Mouse (Mus musculus): ENCODE measurements at regions not wholly inside any gene's neighbourhood (a gene's known extent, or its start where the extent isn't known, plus 50 kb on each side); places are given as distances from the start of the nearest gene placed in this dataset.
A peak's percentile ranks its signal among the peaks of the same experiment; 100 is the strongest.

- DNase-seq (ENCODE audit: inconsistent ontology term) = peak; percentile 38
Observed at GRCm38 (mm10) chr4:37566226-37566625, 614.7 kb upstream of the Lingo2 start.

DNA sequence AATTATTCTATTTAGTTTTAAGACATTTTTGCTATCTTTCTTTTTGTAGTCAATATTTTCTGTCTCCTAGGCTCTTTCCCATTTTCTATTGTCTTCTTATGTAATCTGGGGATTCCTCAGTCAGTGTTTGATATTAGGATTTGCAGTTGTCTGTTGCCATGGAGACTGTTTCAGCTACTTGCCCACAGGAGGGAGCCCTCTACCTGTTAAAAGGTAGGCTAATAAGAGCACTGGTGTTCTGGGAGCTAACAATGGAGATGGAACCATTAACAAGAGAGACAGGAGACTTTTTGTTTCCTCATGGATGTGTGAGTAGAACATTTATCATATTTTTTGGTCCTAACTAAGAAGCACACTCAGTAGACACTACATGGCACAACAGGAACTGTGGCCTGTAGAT lies 608.7 kb upstream of the Lingo2 start:
- DNase-seq (ENCODE audit: inconsistent ontology term) = peak; percentile 47

DNA sequence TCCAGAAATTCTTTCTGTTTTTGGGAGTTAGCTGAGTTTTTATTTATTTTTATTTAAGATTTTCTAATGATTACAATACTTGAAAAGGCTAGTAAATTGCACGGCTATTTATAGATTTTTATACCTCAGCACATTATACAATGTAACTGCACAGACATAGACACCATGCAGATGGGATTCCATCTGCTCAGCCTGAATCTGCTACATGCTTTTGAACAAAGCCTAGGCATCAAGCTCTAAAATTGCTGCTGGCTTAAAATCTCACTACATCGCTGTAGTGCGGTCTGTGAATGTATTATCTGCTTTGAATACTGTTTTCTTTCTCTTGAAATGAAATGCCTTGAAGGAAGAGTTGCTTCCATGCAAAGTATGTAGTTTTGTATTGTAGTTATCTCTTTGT lies 594.5 kb upstream of the Lingo2 start:
- DNase-seq (ENCODE audit: inconsistent ontology term) = no peak

- no peak for DNase-seq (ENCODE audit: inconsistent ontology term)
Observed at GRCm38 (mm10) chr4:37507732-37508131, 556.2 kb upstream of the Lingo2 start.

All from Muller cell, postnatal 12 days (primary cell).